Mouse (Mus musculus) B cell, adult (primary cell): ENCODE measurements around the gene Wiz. TPM values are rescaled to one million over a fixed set of nuclear protein-coding genes. Genes with fewer than 3 reads are reported as not detected.

Experiments
- total RNA-seq: library from RNA; stranded (reverse); gene quantifications from 4 replicates; pipeline ENCODE4 v1.2.4, GENCODE M21; 2023; ENCODE audit not compliant: inconsistent age

Gene Wiz
- 35.8 to 39.5 TPM (median 37.3 TPM) in 4 replicates for total RNA-seq

GRCm38 (mm10) chr17:32389101-32389659 lies at the start of gene Wiz:
Gene Wiz (minus strand): TSS chr17:32389439.

GRCm38 (mm10) chr17:32424034-32424433 lies 34.8 kb upstream of the Wiz start, which contains the start of gene Pglyrp2:
Gene Pglyrp2 (minus strand): TSS chr17:32424167.

GRCm38 (mm10) chr17:32403417-32403816 lies 14.2 kb upstream of the Wiz start, which contains the start of gene Rasal3:
Gene Rasal3 (minus strand): TSS chr17:32403583.

GRCm38 (mm10) chr17:32350382-32350983 lies 38.8 kb downstream of the Wiz start, which contains the start of gene Akap8l:
Gene Akap8l (minus strand): TSS chr17:32350607.

DNA sequence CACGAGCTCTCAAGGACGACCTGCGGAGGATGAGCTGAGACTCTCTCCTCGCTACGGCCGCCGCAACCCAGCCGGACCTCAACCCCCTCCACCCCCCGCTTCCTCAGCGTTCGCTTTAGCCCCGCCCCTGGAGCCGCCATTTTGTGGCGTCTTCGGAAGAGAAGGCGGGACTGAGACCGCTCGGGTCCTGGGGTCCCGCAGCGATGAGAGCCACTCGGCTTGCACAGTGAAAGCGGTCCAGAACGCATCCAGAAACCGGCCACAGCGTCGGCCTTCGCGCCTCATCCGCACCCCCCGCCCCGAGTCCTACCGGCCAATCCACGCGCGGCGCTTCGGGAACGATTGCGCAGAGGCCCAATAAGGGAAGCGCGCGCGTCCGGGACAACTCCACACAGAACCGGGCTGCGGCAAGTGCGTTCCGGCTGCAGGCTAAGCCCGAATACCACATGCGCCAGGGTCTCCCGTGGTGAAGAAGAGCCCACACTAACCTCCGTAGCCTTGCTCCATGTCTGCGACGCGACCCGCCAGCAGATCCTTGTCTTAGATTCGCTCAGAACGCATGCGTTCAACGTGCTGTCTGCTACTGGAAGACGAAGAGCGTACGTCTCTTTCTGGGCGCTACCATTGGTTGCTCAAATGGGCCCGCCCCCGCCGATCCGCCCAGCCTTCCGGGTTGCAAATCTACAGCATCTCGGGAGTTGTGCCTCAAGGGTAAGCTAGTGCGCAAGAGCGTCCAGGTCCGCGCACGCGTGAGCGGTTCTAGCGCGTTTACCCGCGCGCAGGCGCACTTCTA lies 68.4 kb downstream of the Wiz start, which contains the start of gene Akap8:
Gene Akap8 (minus strand): TSS at position 642 of the 793 bp plus-strand sequence.

Other genes with a start within 250 kb of the Wiz start
- gene Notch3, start 222.6 kb downstream of the Wiz start, total RNA-seq = not detected in 4 replicates
- 1.8 to 2.4 TPM (median 2.1 TPM) in 4 replicates for gene Ephx3, start 199.9 kb downstream of the Wiz start, total RNA-seq
- gene Brd4, start 104.7 kb downstream of the Wiz start, total RNA-seq = 255 to 330 TPM (median 306 TPM) in 4 replicates
- 305 to 324 TPM (median 308 TPM) in 4 replicates for gene Akap8, start 68.2 kb downstream of the Wiz start, total RNA-seq
- gene Akap8l, start 38.8 kb downstream of the Wiz start, total RNA-seq = 196 to 211 TPM (median 202 TPM) in 4 replicates
- gene Rasal3, start 14.1 kb upstream of the Wiz start, total RNA-seq = 296 to 301 TPM (median 299 TPM) in 4 replicates
- 29.4 to 36.5 TPM (median 34.1 TPM) in 4 replicates for gene Pglyrp2, start 34.7 kb upstream of the Wiz start, total RNA-seq
- gene Cyp4f39, start 63.3 kb upstream of the Wiz start, total RNA-seq = not detected in 4 replicates
- 0.51 to 1.3 TPM (median 0.86 TPM) in 4 replicates for gene Cyp4f17, start 116.6 kb upstream of the Wiz start, total RNA-seq
- gene Cyp4f16, start 147.1 kb upstream of the Wiz start, total RNA-seq = 2.4 to 3.1 TPM (median 2.5 TPM) in 4 replicates
- gene Cyp4f37, start 231.9 kb upstream of the Wiz start, total RNA-seq = not detected in 4 replicates